Mouse (Mus musculus): ENCODE measurements around the gene Rora. TPM values are rescaled to one million over a fixed set of nuclear protein-coding genes. Genes with fewer than 3 reads are reported as not detected.

The Rora gene
- polyA plus RNA-seq, 1 experiment from 2014 or later, result 23.1 TPM

GRCm38 (mm10) chr9:69226424-69226823 lies 572.8 kb downstream of the Rora start:
- no peak overlapping the region for H3K27ac ChIP-seq (ENCODE audit: low read depth)
- H3K4me2 ChIP-seq (ENCODE audit: low read depth, low read length), result no peak overlapping the region
- no peaks in the 10 kb centered on the region for H3K9me3 ChIP-seq (ENCODE audit: low read length)
- TF ChIP-seq EP300 (IDR thresholded peaks at IDR 0.05; ENCODE audit: low read depth) (no peak), CTCF (IDR thresholded peaks at IDR 0.05; ENCODE audit: low read depth) (no peak)
- no peaks in the 10 kb centered on the region for H3K4me1 ChIP-seq (ENCODE audit: insufficient read depth)
- DNase-seq (no peak), ATAC-seq (no peak)
- H3K36me3 ChIP-seq (replicated peaks; ENCODE audit: insufficient read depth, low read length), result no peaks in the 10 kb centered on the region
- 73% methylated on average over 3 of the region's 3 CpGs for WGBS (ENCODE audit: insufficient replicate concordance)
- H3K27me3 ChIP-seq (ENCODE audit: insufficient read depth, low read length), result no peaks in the 10 kb centered on the region
- no peak overlapping the region for H3K9ac ChIP-seq (replicated peaks)
- no peak overlapping the region for H3K4me3 ChIP-seq (ENCODE audit: low read depth, low read length)

GRCm38 (mm10) chr9:69227806-69228205 lies 574.2 kb downstream of the Rora start:
- Histone ChIP-seq H3K27me3 (ENCODE audit: insufficient read depth, low read length) (no peaks in the 10 kb centered on the region), H3K4me1 (ENCODE audit: insufficient read depth) (no peaks in the 10 kb centered on the region), H3K36me3 (replicated peaks; ENCODE audit: insufficient read depth, low read length) (no peaks in the 10 kb centered on the region), H3K27ac (ENCODE audit: low read depth) (no peak overlapping the region), H3K4me2 (ENCODE audit: low read depth, low read length) (no peak overlapping the region), H3K9ac (replicated peaks) (no peak overlapping the region), H3K4me3 (ENCODE audit: low read depth, low read length) (no peak overlapping the region), H3K9me3 (ENCODE audit: low read length) (no peaks in the 10 kb centered on the region)
- DNase-seq, result no peak
- 79% methylated on average over 6 of the region's 6 CpGs for WGBS (ENCODE audit: insufficient replicate concordance)
- TF ChIP-seq CTCF (IDR thresholded peaks at IDR 0.05; ENCODE audit: low read depth), result no peak
- TF ChIP-seq EP300 (IDR thresholded peaks at IDR 0.05; ENCODE audit: low read depth), result no peak
- ATAC-seq, result no peak

GRCm38 (mm10) chr9:69229935-69230334 lies 576.3 kb downstream of the Rora start:
- Histone ChIP-seq H3K36me3 (replicated peaks; ENCODE audit: insufficient read depth, low read length) (no peaks in the 10 kb centered on the region), H3K4me2 (ENCODE audit: low read depth, low read length) (no peak overlapping the region), H3K9me3 (ENCODE audit: low read length) (no peaks in the 10 kb centered on the region), H3K4me1 (ENCODE audit: insufficient read depth) (no peaks in the 10 kb centered on the region), H3K27ac (ENCODE audit: low read depth) (no peak overlapping the region), H3K4me3 (ENCODE audit: low read depth, low read length) (no peak overlapping the region), H3K9ac (replicated peaks) (no peak overlapping the region), H3K27me3 (ENCODE audit: insufficient read depth, low read length) (no peaks in the 10 kb centered on the region)
- ATAC-seq (peak; percentile 73), DNase-seq (no peak)
- TF ChIP-seq CTCF (IDR thresholded peaks at IDR 0.05; ENCODE audit: low read depth) (no peak), EP300 (IDR thresholded peaks at IDR 0.05; ENCODE audit: low read depth) (no peak)
- whole genome bisulfite sequencing (ENCODE audit: insufficient replicate concordance), result 65% methylated on average over 7 of the region's 7 CpGs

- WGBS (ENCODE audit: insufficient replicate concordance), result 63% methylated on average over 7 of the region's 7 CpGs
- Histone ChIP-seq H3K9me3 (ENCODE audit: low read length) (no peaks in the 10 kb centered on the region), H3K4me2 (ENCODE audit: low read depth, low read length) (no peak overlapping the region), H3K27ac (ENCODE audit: low read depth) (no peak overlapping the region), H3K4me1 (ENCODE audit: insufficient read depth) (no peaks in the 10 kb centered on the region), H3K27me3 (ENCODE audit: insufficient read depth, low read length) (no peaks in the 10 kb centered on the region), H3K36me3 (replicated peaks; ENCODE audit: insufficient read depth, low read length) (no peaks in the 10 kb centered on the region), H3K9ac (replicated peaks) (no peak overlapping the region), H3K4me3 (ENCODE audit: low read depth, low read length) (no peak overlapping the region)
- TF ChIP-seq EP300 (IDR thresholded peaks at IDR 0.05; ENCODE audit: low read depth) (no peak), CTCF (IDR thresholded peaks at IDR 0.05; ENCODE audit: low read depth) (no peak)
- DNase-seq (no peak), ATAC-seq (no peak)
Measured at GRCm38 (mm10) chr9:69234526-69234925, 580.9 kb downstream of the Rora start.

GRCm38 (mm10) chr9:69237316-69237715 lies 583.7 kb downstream of the Rora start:
- ATAC-seq (no peak), DNase-seq (no peak)
- Histone ChIP-seq H3K27me3 (ENCODE audit: insufficient read depth, low read length) (no peaks in the 10 kb centered on the region), H3K4me3 (ENCODE audit: low read depth, low read length) (no peak overlapping the region), H3K4me2 (ENCODE audit: low read depth, low read length) (no peak overlapping the region), H3K9ac (replicated peaks) (no peak overlapping the region), H3K9me3 (ENCODE audit: low read length) (no peaks in the 10 kb centered on the region), H3K27ac (ENCODE audit: low read depth) (no peak overlapping the region), H3K4me1 (ENCODE audit: insufficient read depth) (no peaks in the 10 kb centered on the region), H3K36me3 (replicated peaks; ENCODE audit: insufficient read depth, low read length) (no peaks in the 10 kb centered on the region)
- 43% methylated on average over 10 of the region's 10 CpGs for WGBS (ENCODE audit: insufficient replicate concordance)
- no peak for TF ChIP-seq EP300 (IDR thresholded peaks at IDR 0.05; ENCODE audit: low read depth)
- TF ChIP-seq CTCF (IDR thresholded peaks at IDR 0.05; ENCODE audit: low read depth), result no peak

- ATAC-seq (no peak), DNase-seq (no peak)
- no peak for TF ChIP-seq EP300 (IDR thresholded peaks at IDR 0.05; ENCODE audit: low read depth)
- TF ChIP-seq CTCF (IDR thresholded peaks at IDR 0.05; ENCODE audit: low read depth), result no peak
- no peak overlapping the region for H3K27ac ChIP-seq (ENCODE audit: low read depth)
- H3K9ac ChIP-seq (replicated peaks), result no peak overlapping the region
- WGBS (ENCODE audit: insufficient replicate concordance), result 77% methylated on average over 6 of the region's 6 CpGs
- no peaks in the 10 kb centered on the region for H3K36me3 ChIP-seq (replicated peaks; ENCODE audit: insufficient read depth, low read length)
- H3K4me3 ChIP-seq (ENCODE audit: low read depth, low read length), result no peak overlapping the region
- 0 out of 2 replicates have a peak, but pooled peaks cover 2% of the 10 kb centered on the region for H3K4me1 ChIP-seq (ENCODE audit: insufficient read depth)
- no peaks in the 10 kb centered on the region for H3K9me3 ChIP-seq (ENCODE audit: low read length)
- H3K4me2 ChIP-seq (ENCODE audit: low read depth, low read length), result no peak overlapping the region
- no peaks in the 10 kb centered on the region for H3K27me3 ChIP-seq (ENCODE audit: insufficient read depth, low read length)
Measured at GRCm38 (mm10) chr9:69242538-69242937, 589.0 kb downstream of the Rora start.

GRCm38 (mm10) chr9:69243626-69244025 lies 590.0 kb downstream of the Rora start:
- no peak for ATAC-seq
- H3K4me2 ChIP-seq (ENCODE audit: low read depth, low read length), result no peak overlapping the region
- DNase-seq, result no peak
- H3K36me3 ChIP-seq (replicated peaks; ENCODE audit: insufficient read depth, low read length), result no peaks in the 10 kb centered on the region
- H3K4me3 ChIP-seq (ENCODE audit: low read depth, low read length), result no peak overlapping the region
- H3K27ac ChIP-seq (ENCODE audit: low read depth), result no peak overlapping the region
- 0 out of 2 replicates have a peak, but pooled peaks cover 2% of the 10 kb centered on the region for H3K4me1 ChIP-seq (ENCODE audit: insufficient read depth)
- no peaks in the 10 kb centered on the region for H3K9me3 ChIP-seq (ENCODE audit: low read length)
- 71% methylated on average over 6 of the region's 6 CpGs for WGBS (ENCODE audit: insufficient replicate concordance)
- no peak for TF ChIP-seq EP300 (IDR thresholded peaks at IDR 0.05; ENCODE audit: low read depth)
- TF ChIP-seq CTCF (IDR thresholded peaks at IDR 0.05; ENCODE audit: low read depth), result no peak
- H3K9ac ChIP-seq (replicated peaks), result no peak overlapping the region
- no peaks in the 10 kb centered on the region for H3K27me3 ChIP-seq (ENCODE audit: insufficient read depth, low read length)
